ENCODE assay signal across 21 mouse cellular contexts in genomic region chr9:104304376-104304775, GRCm38 (mm10). TPM values are rescaled to one million over a fixed set of nuclear protein-coding genes. Genes with fewer than 3 reads are reported as not detected.
DNase-seq lines count a peak whose midpoint lies in the region; ATAC-seq and TF ChIP-seq lines count a peak whose summit lies in the region.
"Had no signal": no experiment of that assay in that cellular context is flagged by ENCODE, and none has a peak within 500 bp of the region (broad histone marks: within the 10 kb centered on the region; RNA-seq: fewer than 3 reads in every experiment).

No protein-coding gene starts in this region.

- no peaks in the 10 kb centered on the region for H3K36me3 ChIP-seq in intestine, embryonic 15.5 days
- H3K36me3 ChIP-seq in kidney, adult 2 months (ENCODE audit: control insufficient read depth, insufficient read depth, low read length), result no peaks in the 10 kb centered on the region
- H3K36me3 ChIP-seq in kidney, postnatal 0 days (ENCODE audit: insufficient read depth, low read length), result no peaks in the 10 kb centered on the region
- no peaks in the 10 kb centered on the region for H3K36me3 ChIP-seq in stomach, embryonic 15.5 days
- no peaks in the 10 kb centered on the region for H3K36me3 ChIP-seq in heart, embryonic 11.5 days (ENCODE audit: control insufficient read depth, insufficient read depth, low read length)
- H3K36me3 ChIP-seq: limb, embryonic 15.5 days; lung, embryonic 15.5 days had no signal

- no peak for TF ChIP-seq POLR2A in kidney, adult 2 months (IDR thresholded peaks at IDR 0.05; ENCODE audit: low read depth, low read length)

- H3K9me3 ChIP-seq in intestine, embryonic 15.5 days, result no peaks in the 10 kb centered on the region
- no peaks in the 10 kb centered on the region for H3K9me3 ChIP-seq in kidney, postnatal 0 days (replicated peaks; ENCODE audit: low read length)
- no peaks in the 10 kb centered on the region for H3K9me3 ChIP-seq in stomach, embryonic 15.5 days
- H3K9me3 ChIP-seq in heart, embryonic 11.5 days (replicated peaks; ENCODE audit: control insufficient read depth, low read length), result no peaks in the 10 kb centered on the region
- H3K9me3 ChIP-seq: limb, embryonic 15.5 days; lung, embryonic 15.5 days had no signal

- no peak overlapping the region for H3K4me2 ChIP-seq in intestine, embryonic 15.5 days (replicated peaks)
- H3K4me2 ChIP-seq in kidney, postnatal 0 days (ENCODE audit: low read length), result no peak overlapping the region
- no peak overlapping the region for H3K4me2 ChIP-seq in stomach, embryonic 15.5 days
- H3K4me2 ChIP-seq in heart, embryonic 11.5 days, result no peak overlapping the region
- H3K4me2 ChIP-seq: limb, embryonic 15.5 days; lung, embryonic 15.5 days had no signal

- ATAC-seq in intestine, embryonic 15.5 days, result peak; percentile 56
- no peak for ATAC-seq in kidney, postnatal 0 days (replicated peaks; ENCODE audit: low FRiP score, low read depth)
- ATAC-seq in stomach, embryonic 15.5 days (ENCODE audit: insufficient read depth, low FRiP score, low read depth), result peak; percentile 63
- no peak for ATAC-seq in granulocyte monocyte progenitor cell, adult 5-6 weeks (replicated peaks; ENCODE audit: poor library complexity, severe bottlenecking)
- ATAC-seq in heart, embryonic 11.5 days (replicated peaks; ENCODE audit: insufficient number of reproducible peaks, low FRiP score, low TSS enrichment), result no peak
- ATAC-seq: Patski had no signal

- no peaks in the 10 kb centered on the region for H3K27me3 ChIP-seq in intestine, embryonic 15.5 days (replicated peaks)
- no peaks in the 10 kb centered on the region; the same call in 1 of the 2 replicates for H3K27me3 ChIP-seq in kidney, adult 2 months (replicated peaks; ENCODE audit: control insufficient read depth, insufficient read depth, low read length)
- H3K27me3 ChIP-seq in kidney, postnatal 0 days (ENCODE audit: insufficient read depth, low read length), result no peaks in the 10 kb centered on the region
- no peaks in the 10 kb centered on the region for H3K27me3 ChIP-seq in stomach, embryonic 15.5 days (replicated peaks)
- H3K27me3 ChIP-seq in heart, embryonic 11.5 days (ENCODE audit: control insufficient read depth, insufficient read depth, low read length), result no peaks in the 10 kb centered on the region
- H3K27me3 ChIP-seq: limb, embryonic 15.5 days; lung, embryonic 15.5 days had no signal

- DNase-seq in kidney, adult 2 months, result peak; percentile 88
- DNase-seq in kidney, postnatal 0 days (ENCODE audit: low spot score), result peak; percentile 71
- DNase-seq in spleen, postnatal 36 days (ENCODE audit: low spot score in 2 of 2), result no peak
- no peak for DNase-seq in lung, postnatal 14 days
- DNase-seq: adrenal gland, adult 2 months; cerebellum, adult 11-12 months; cerebellum, postnatal 10 days; gastrocnemius, postnatal 36 days; lung, postnatal 4 days; midbrain, embryonic 14.5 days; right cerebral cortex, postnatal 14 days; thymus, postnatal 14 days had no signal

- H3K4me3 ChIP-seq in intestine, embryonic 15.5 days (replicated peaks), result no peak overlapping the region
- H3K4me3 ChIP-seq in kidney, adult 2 months (ENCODE audit: insufficient read depth, low read depth, low read length), result no peak overlapping the region
- H3K4me3 ChIP-seq in kidney, postnatal 0 days (replicated peaks; ENCODE audit: low read depth, low read length), result no peak overlapping the region
- no peak overlapping the region for H3K4me3 ChIP-seq in stomach, embryonic 15.5 days (replicated peaks)
- no peak overlapping the region for H3K4me3 ChIP-seq in heart, embryonic 11.5 days (ENCODE audit: low read depth, low read length)
- H3K4me3 ChIP-seq: left cerebral cortex, adult 2 months; limb, embryonic 15.5 days; lung, embryonic 15.5 days had no signal

- TF ChIP-seq CTCF in kidney, adult 2 months (conservative IDR thresholded peaks at IDR 0.05; ENCODE audit: insufficient read depth, insufficient read length, low read depth, low read length), result no peak
- no peak for TF ChIP-seq CTCF in kidney, postnatal 0 days (IDR thresholded peaks at IDR 0.05; ENCODE audit: low read depth)

- no peak overlapping the region for H3K9ac ChIP-seq in intestine, embryonic 15.5 days
- H3K9ac ChIP-seq in kidney, postnatal 0 days (ENCODE audit: low read depth, low read length), result no peak overlapping the region
- H3K9ac ChIP-seq in stomach, embryonic 15.5 days, result no peak overlapping the region
- no peak overlapping the region for H3K9ac ChIP-seq in heart, embryonic 11.5 days (ENCODE audit: low read depth, low read length)
- H3K9ac ChIP-seq: limb, embryonic 15.5 days; liver, embryonic 14.5 days; lung, embryonic 15.5 days had no signal

- no peak overlapping the region for H3K27ac ChIP-seq in intestine, embryonic 15.5 days
- H3K27ac ChIP-seq in kidney, adult 2 months (ENCODE audit: insufficient read depth, low read depth, low read length), result peak overlapping the region; percentile 97
- H3K27ac ChIP-seq in kidney, postnatal 0 days, result peak overlapping the region; percentile 38; the same call in 1 of the 2 replicates
- peak overlapping the region; percentile 44; the same call in 1 of the 2 replicates for H3K27ac ChIP-seq in stomach, embryonic 15.5 days
- no peak overlapping the region for H3K27ac ChIP-seq in heart, embryonic 11.5 days (ENCODE audit: low read depth, low read length)
- H3K27ac ChIP-seq: left cerebral cortex, adult 2 months; limb, embryonic 15.5 days; liver, embryonic 14.5 days; lung, embryonic 15.5 days had no signal

- 56% methylated on average over 4 of the region's 4 CpGs for WGBS in intestine, embryonic 15.5 days
- 38% methylated on average over 4 of the region's 4 CpGs for WGBS in kidney, adult 2 months
- WGBS in kidney, postnatal 0 days, result 32% methylated on average over 4 of the region's 4 CpGs
- 64% methylated on average over 4 of the region's 4 CpGs for WGBS in stomach, embryonic 15.5 days
- WGBS in heart, embryonic 11.5 days (ENCODE audit: insufficient replicate concordance), result 58% methylated on average over 4 of the region's 4 CpGs

- H3K4me1 ChIP-seq in intestine, embryonic 15.5 days (replicated peaks), result 0 out of 2 replicates have a peak, but pooled peaks cover 2% of the 10 kb centered on the region
- peaks cover 3% of the 10 kb centered on the region; the same call in 1 of the 2 replicates for H3K4me1 ChIP-seq in kidney, adult 2 months (ENCODE audit: control insufficient read depth, insufficient read depth, low read length)
- no peaks in the 10 kb centered on the region; the same call in 1 of the 2 replicates for H3K4me1 ChIP-seq in kidney, postnatal 0 days (replicated peaks; ENCODE audit: insufficient read depth, low read length)
- H3K4me1 ChIP-seq in stomach, embryonic 15.5 days, result no peaks in the 10 kb centered on the region
- H3K4me1 ChIP-seq in heart, embryonic 11.5 days (ENCODE audit: control insufficient read depth, insufficient read depth, low read length), result no peaks in the 10 kb centered on the region
- H3K4me1 ChIP-seq: limb, embryonic 15.5 days; lung, embryonic 15.5 days had no signal

RNA-seq across cellular contexts. Expression of gene Acpp, which starts 33.2 kb away (rescaled TPM):
- 1.5 TPM in 2 replicates for polyA plus RNA-seq in intestine, embryonic 15.5 days (2015; fragmentation: Nextera tagmentation; extraction: Ambion mirVana)
- polyA plus RNA-seq in kidney, adult 2 months (2012; rRNA removed), result 4.6 and 5.4 TPM in 2 replicates
- 1.5 and 2.0 TPM in 2 replicates for polyA plus RNA-seq in kidney, postnatal 0 days (2015; fragmentation: Nextera tagmentation; extraction: Ambion mirVana)
- polyA plus RNA-seq in stomach, embryonic 15.5 days (2015; fragmentation: Nextera tagmentation; extraction: Ambion mirVana), result 0.83 and 0.90 TPM in 2 replicates
- 1.2 and 4.6 TPM in 2 replicates for total RNA-seq in granulocyte monocyte progenitor cell, adult 5-6 weeks (2014; fragmentation: Nextera tagmentation)
- 2.8 and 3.0 TPM in 2 replicates for total RNA-seq in granulocyte monocyte progenitor cell, adult 5-6 weeks (2017)
- 0.30 TPM in 1 of 2 replicates, not detected in the other for polyA plus RNA-seq in heart, embryonic 11.5 days (2014; fragmentation: Nextera tagmentation; extraction: Ambion mirVana)
- polyA plus RNA-seq: Patski had no signal

RNA-seq across cellular contexts. Expression of gene Dnajc13, which starts 41.6 kb away (rescaled TPM):
- 19.1 and 21.8 TPM in 2 replicates for polyA plus RNA-seq in intestine, embryonic 15.5 days (2015; fragmentation: Nextera tagmentation; extraction: Ambion mirVana)
- 104 and 129 TPM in 2 replicates for polyA plus RNA-seq in kidney, adult 2 months (2012; rRNA removed)
- 20.8 and 21.9 TPM in 2 replicates for polyA plus RNA-seq in kidney, postnatal 0 days (2015; fragmentation: Nextera tagmentation; extraction: Ambion mirVana)
- 18.3 and 18.9 TPM in 2 replicates for polyA plus RNA-seq in stomach, embryonic 15.5 days (2015; fragmentation: Nextera tagmentation; extraction: Ambion mirVana)
- total RNA-seq in granulocyte monocyte progenitor cell, adult 5-6 weeks (2014; fragmentation: Nextera tagmentation), result 62.3 and 102 TPM in 2 replicates
- total RNA-seq in granulocyte monocyte progenitor cell, adult 5-6 weeks (2017), result 48.9 and 53.9 TPM in 2 replicates
- 24.2 and 31.9 TPM in 2 replicates for polyA plus RNA-seq in heart, embryonic 11.5 days (2014; fragmentation: Nextera tagmentation; extraction: Ambion mirVana)

Comparison
In these comparisons a context has a peak if more than half of its experiments do, and no peak if none do; other contexts are left out.
1. ATAC-seq: peak in intestine, embryonic 15.5 days (single experiment) and stomach, embryonic 15.5 days (single experiment); none in kidney, postnatal 0 days (single experiment), granulocyte monocyte progenitor cell, adult 5-6 weeks (single experiment) and heart, embryonic 11.5 days (single experiment).
2. H3K27ac ChIP-seq: peak in kidney, adult 2 months (single experiment), kidney, postnatal 0 days (single experiment) and stomach, embryonic 15.5 days (single experiment); none in intestine, embryonic 15.5 days (single experiment) and heart, embryonic 11.5 days (single experiment).
3. DNase-seq: peak in kidney, adult 2 months (single experiment) and kidney, postnatal 0 days (single experiment); none in spleen, postnatal 36 days (0 of 2) and lung, postnatal 14 days (single experiment).